Mouse (Mus musculus): Measurements from ENCODE around the gene Olfr447. TPM values are rescaled to one million over a fixed set of nuclear protein-coding genes. Genes with fewer than 3 reads are reported as not detected.

Gene Olfr447
- not detected in 2 replicates for polyA plus RNA-seq (2021; fragmentation: Nextera tagmentation)
- long read RNA-seq, experiment 1 = 0 reads
- long read RNA-seq, experiment 2 = 0 reads

DNA sequence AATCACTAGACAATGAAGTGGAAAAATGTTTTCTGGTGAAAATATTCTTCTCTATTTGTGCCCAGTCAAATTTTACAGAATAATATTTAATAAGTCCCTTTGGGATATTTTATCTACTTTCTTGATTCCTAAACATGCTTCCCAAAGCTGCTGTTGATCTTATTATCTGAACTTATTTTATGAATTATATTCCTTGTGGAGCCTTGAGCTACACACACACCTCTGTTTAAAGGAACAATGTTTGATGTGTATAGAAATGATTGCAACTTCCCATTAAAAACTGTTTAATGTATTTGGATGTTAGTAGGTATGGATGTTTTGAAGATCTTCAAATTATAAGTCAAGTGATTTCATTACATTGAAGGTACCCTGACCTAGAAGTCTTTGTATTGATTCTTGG, at the start of gene Olfr447:
Gene Olfr447 (plus strand): TSS at position 301 of the 400 bp plus-strand sequence.

DNA sequence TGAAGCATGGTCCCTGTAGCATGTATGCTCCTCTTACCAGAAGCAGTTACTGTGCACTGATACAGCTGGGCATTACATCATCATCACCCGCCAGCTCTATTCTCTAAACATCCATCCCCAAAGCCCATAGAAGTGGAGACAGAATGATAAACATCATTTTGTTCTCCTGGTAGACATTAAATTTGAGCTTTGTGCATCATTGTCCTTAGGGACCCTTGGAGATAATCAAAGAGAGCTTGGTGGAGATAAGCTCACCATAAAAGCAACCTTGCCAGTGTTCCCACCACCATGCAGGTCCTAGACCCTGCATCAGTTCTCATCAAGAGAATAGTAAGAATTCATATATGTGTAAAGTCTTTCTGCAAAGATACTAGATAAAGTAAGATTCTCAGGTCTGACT, 18.5 kb upstream of the Olfr447 start, which contains the start of gene Olfr448:
Gene Olfr448 (plus strand): TSS at position 301 of the 400 bp plus-strand sequence.

DNA sequence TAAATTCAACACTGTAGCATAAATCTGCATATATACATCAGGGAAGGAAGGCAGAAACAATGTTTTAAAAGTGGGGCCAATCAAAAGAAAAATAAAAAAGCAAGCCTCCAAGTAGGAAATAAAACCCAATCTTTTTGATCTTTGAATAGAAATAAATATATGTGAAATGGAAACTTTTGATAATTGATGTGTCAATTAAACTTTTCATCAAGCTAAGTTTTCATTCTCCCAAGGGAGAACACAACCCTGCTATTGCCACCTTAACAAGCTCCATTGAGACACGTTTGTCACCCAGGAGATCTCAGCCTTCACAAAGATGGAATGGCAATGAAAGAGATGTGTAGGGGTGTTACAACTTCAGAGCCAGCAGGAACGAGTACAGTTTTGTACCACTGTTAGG, 12.4 kb downstream of the Olfr447 start, which contains the start of gene Olfr446:
Gene Olfr446 (plus strand): TSS at position 301 of the 400 bp plus-strand sequence.

DNA sequence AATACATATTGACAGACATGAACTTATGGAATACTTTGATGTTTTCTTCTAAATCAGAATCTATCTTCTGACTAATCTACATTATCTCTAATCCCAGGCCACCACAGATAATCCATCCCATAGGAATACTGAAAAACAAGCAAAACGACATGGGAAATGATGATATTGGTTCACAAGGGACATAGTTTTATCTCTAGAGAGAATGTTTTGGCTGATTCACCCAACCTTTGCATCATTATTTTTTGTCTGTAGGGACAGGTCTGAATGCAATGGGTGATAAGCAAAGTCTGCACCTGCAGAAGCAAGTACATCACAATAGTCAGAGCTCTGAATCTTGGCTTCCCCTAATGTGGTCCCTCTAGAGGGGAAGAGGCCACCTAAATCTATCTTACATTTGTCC, 40.1 kb downstream of the Olfr447 start, which contains the start of gene Olfr444:
Gene Olfr444 (plus strand): TSS at position 301 of the 400 bp plus-strand sequence.

Other genes starting within 250 kb of the Olfr447 start
- 76.4 and 77.9 TPM in 2 replicates for gene Tcaf1, start 198.8 kb upstream of the Olfr447 start, polyA plus RNA-seq (2021; fragmentation: Nextera tagmentation)
- gene Olfr453, start 169.5 kb upstream of the Olfr447 start, polyA plus RNA-seq (2021; fragmentation: Nextera tagmentation) = not detected in 2 replicates
- not detected in 2 replicates for gene Olfr38, start 152.5 kb upstream of the Olfr447 start, polyA plus RNA-seq (2021; fragmentation: Nextera tagmentation)
- gene Olfr452, start 123.8 kb upstream of the Olfr447 start, polyA plus RNA-seq (2021; fragmentation: Nextera tagmentation) = not detected in 2 replicates
- gene Olfr450, start 96.9 kb upstream of the Olfr447 start, polyA plus RNA-seq (2021; fragmentation: Nextera tagmentation) = not detected in 2 replicates
- not detected in 2 replicates for gene Olfr449, start 74.5 kb upstream of the Olfr447 start, polyA plus RNA-seq (2021; fragmentation: Nextera tagmentation)
- gene Olfr448, start 18.4 kb upstream of the Olfr447 start, polyA plus RNA-seq (2021; fragmentation: Nextera tagmentation) = not detected in 2 replicates
- gene Olfr446, start 12.5 kb downstream of the Olfr447 start, polyA plus RNA-seq (2021; fragmentation: Nextera tagmentation) = not detected in 2 replicates
- gene Olfr444, start 40.2 kb downstream of the Olfr447 start, polyA plus RNA-seq (2021; fragmentation: Nextera tagmentation) = not detected in 2 replicates
- gene Olfr441, start 197.5 kb downstream of the Olfr447 start, polyA plus RNA-seq (2021; fragmentation: Nextera tagmentation) = not detected in 2 replicates
- gene Olfr237-ps1, start 237.7 kb downstream of the Olfr447 start, polyA plus RNA-seq (2021; fragmentation: Nextera tagmentation) = not detected in 2 replicates

Data from layer of hippocampus, adult 6 months (tissue).